Mouse (Mus musculus) 3T3-L1 (cell line): ENCODE data around the gene Tmprss3.

Experiments used
- DNase-seq: peaks from one replicate; pipeline ENCODE4 v3.0.0-alpha.2; 2015; ENCODE audit warnings: low read depth, low spot score

Gene Tmprss3

GRCm38 (mm10) chr17:31138398-31138797, 60.4 kb downstream of the Tmprss3 start:
- DNase-seq = peak; percentile 71

- DNase-seq = no peak
Measured at GRCm38 (mm10) chr17:31136821-31137220, 62.0 kb downstream of the Tmprss3 start.

GRCm38 (mm10) chr17:31136291-31136690, 62.5 kb downstream of the Tmprss3 start:
- DNase-seq = no peak

GRCm38 (mm10) chr17:31134913-31135312, 63.9 kb downstream of the Tmprss3 start:
- DNase-seq = no peak

GRCm38 (mm10) chr17:31133776-31134175, 65.0 kb downstream of the Tmprss3 start:
- DNase-seq = no peak

- peak; percentile 6 for DNase-seq
Measured at GRCm38 (mm10) chr17:31131269-31131821, 67.4 kb downstream of the Tmprss3 start.

- DNase-seq = no peak
Measured at GRCm38 (mm10) chr17:31129452-31129851, 69.3 kb downstream of the Tmprss3 start, which contains the start of gene Tff3. Gene Tff3, minus strand, starts transcription at chr17:31129646.
